Mouse (Mus musculus) frontal cortex, adult 2 months (tissue): ENCODE measurements around the gene Ces2g. TPM values are rescaled to one million over a fixed set of nuclear protein-coding genes. Genes with fewer than 3 reads are reported as not detected.

ENCODE experiments used
- DNase-seq, 2 experiments: peaks; one replicate each; pipeline ENCODE4 v3.0.0; 2022; ENCODE audit warnings: low spot score in 1 of 2; ENCODE audit errors: extremely low spot score in 1 of 2
- polyA plus RNA-seq: library from polyadenylated mRNA; depleted of rRNA; stranded (reverse); fragments of >200 nt; gene quantifications from 2 replicates; pipeline ENCODE4 v1.2.3, GENCODE M21; 2012; rRNA removed

Gene Ces2g
- polyA plus RNA-seq = 0.19 and 0.22 TPM in 2 replicates

- DNase-seq = no peak
Observed at GRCm38 (mm10) chr8:104961537-104961961, at the start of gene Ces2g. Gene Ces2g, plus strand, starts transcription at chr8:104961718.

- no peak for DNase-seq
Observed at GRCm38 (mm10) chr8:104925972-104926596, 35.4 kb upstream of the Ces2g start, which contains the start of gene Ces2e. Gene Ces2e, plus strand, starts transcription at chr8:104926260.

GRCm38 (mm10) chr8:104927301-104927700, 34.2 kb upstream of the Ces2g start:
- DNase-seq = no peak

GRCm38 (mm10) chr8:104944665-104945064, 16.9 kb upstream of the Ces2g start:
- DNase-seq = no peak

GRCm38 (mm10) chr8:104947056-104947455, 14.5 kb upstream of the Ces2g start, which contains the start of gene Ces2f:
Gene Ces2f, plus strand, starts transcription at chr8:104947356.
- DNase-seq = no peak

GRCm38 (mm10) chr8:104949031-104949430, 12.5 kb upstream of the Ces2g start:
- DNase-seq = no peak

- no peak for DNase-seq
Observed at GRCm38 (mm10) chr8:104962229-104962901, 847 bp downstream of the Ces2g start.

GRCm38 (mm10) chr8:104963375-104963894, 1.9 kb downstream of the Ces2g start:
- DNase-seq = no peak

GRCm38 (mm10) chr8:104984126-104984525, 22.6 kb downstream of the Ces2g start:
- no peak for DNase-seq

GRCm38 (mm10) chr8:104984942-104985341, 23.4 kb downstream of the Ces2g start:
- DNase-seq = no peak

GRCm38 (mm10) chr8:104998191-104998590, 36.7 kb downstream of the Ces2g start:
- no peak for DNase-seq

GRCm38 (mm10) chr8:104999183-104999582, 37.7 kb downstream of the Ces2g start:
- no peak for DNase-seq

- no peak for DNase-seq
Observed at GRCm38 (mm10) chr8:105000586-105000985, 39.1 kb downstream of the Ces2g start, which contains the start of gene Ces2h. Gene Ces2h, plus strand, starts transcription at chr8:105000853.

GRCm38 (mm10) chr8:105010000-105010399, 48.5 kb downstream of the Ces2g start:
- DNase-seq = no peak

GRCm38 (mm10) chr8:105011136-105011535, 49.6 kb downstream of the Ces2g start:
- no peak for DNase-seq

GRCm38 (mm10) chr8:105014391-105014790, 52.9 kb downstream of the Ces2g start:
- no peak for DNase-seq

Other genes starting within 250 kb of the Ces2g start
- gene Ces2a, start 227.7 kb upstream of the Ces2g start, polyA plus RNA-seq = not detected in 2 replicates
- 0.04 and 0.08 TPM in 2 replicates for gene Ces2b, start 130.1 kb upstream of the Ces2g start, polyA plus RNA-seq
- not detected in 2 replicates for gene Ces2c, start 114.7 kb upstream of the Ces2g start, polyA plus RNA-seq
- gene Ces2e, start 35.5 kb upstream of the Ces2g start, polyA plus RNA-seq = 0.04 TPM in 1 of 2 replicates, not detected in the other
- gene Ces2f, start 14.4 kb upstream of the Ces2g start, polyA plus RNA-seq = not detected in 2 replicates
- not detected in 2 replicates for gene Ces2h, start 39.1 kb downstream of the Ces2g start, polyA plus RNA-seq
- gene Ces3a, start 86.9 kb downstream of the Ces2g start, polyA plus RNA-seq = not detected in 2 replicates
- gene Ces3b, start 122.0 kb downstream of the Ces2g start, polyA plus RNA-seq = not detected in 2 replicates
- not detected in 2 replicates for gene Ces4a, start 170.1 kb downstream of the Ces2g start, polyA plus RNA-seq
- 25.2 and 28.1 TPM in 2 replicates for gene Cbfb, start 209.0 kb downstream of the Ces2g start, polyA plus RNA-seq